Mouse (Mus musculus): ENCODE results near the gene Snx18.

GRCm38 (mm10) chr13:113591336-113591735, 27.0 kb downstream of the Snx18 start:
- TF ChIP-seq EP300 (IDR thresholded peaks at IDR 0.05; ENCODE audit: insufficient read depth, low read depth, low read length): no peak
- TF ChIP-seq POLR2A (IDR thresholded peaks at IDR 0.05; ENCODE audit: insufficient read depth, low read length): no peak

Data from ES-Bruce4 (cell line).